Mouse (Mus musculus): ENCODE measurements around the gene Hbq1b.
"Not testable (repeated sequence)": the region's sequence is repeated elsewhere in the genome, so short reads cannot be mapped to it uniquely, and the experiment has no call there.

Hbq1b gene

DNA sequence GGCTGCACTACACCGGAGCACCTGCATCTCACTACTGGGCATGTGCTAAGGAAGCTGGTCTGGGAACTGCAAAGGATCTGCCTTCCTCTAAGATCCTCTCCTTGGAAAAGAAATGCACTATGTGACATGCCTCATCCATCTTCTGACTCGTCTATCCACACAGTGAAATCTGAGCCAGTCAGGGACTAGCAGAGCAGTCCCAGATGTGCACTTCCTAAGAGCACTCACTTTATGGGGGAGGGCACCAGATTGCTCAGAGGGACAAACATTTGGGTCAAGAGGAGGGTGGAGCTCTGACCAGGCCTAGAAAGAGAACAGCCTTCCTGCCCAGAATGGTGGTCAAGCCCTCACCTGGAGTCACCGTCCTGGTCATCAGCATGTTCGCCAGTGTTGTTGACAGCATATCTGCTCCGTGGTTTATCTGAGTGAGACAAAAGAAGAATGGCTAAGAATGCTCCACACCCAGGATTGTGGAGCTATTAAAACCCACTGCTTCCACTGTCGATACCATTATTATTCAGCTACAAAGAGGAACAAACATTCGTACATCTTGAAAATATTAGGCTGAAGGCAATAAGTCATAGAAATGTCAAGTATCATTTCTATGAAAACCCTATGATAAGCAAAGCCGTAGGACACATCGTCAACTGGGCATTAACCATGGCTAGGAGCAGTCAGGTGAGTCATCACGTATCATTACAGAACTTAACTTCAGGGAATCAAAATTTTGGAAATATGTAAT lies 23.9 kb upstream of the Hbq1b start:
- ChIA-PET POLR2A (interaction anchor here in 1 of 4 experiments (0.7 to 1.3 kb wide), 4 partner anchors 9 to 58 kb away, joined by 3 to 4 read pairs (median 3); partner anchors contain the start of gene Snrnp25), CTCF (no interaction called here)

DNA sequence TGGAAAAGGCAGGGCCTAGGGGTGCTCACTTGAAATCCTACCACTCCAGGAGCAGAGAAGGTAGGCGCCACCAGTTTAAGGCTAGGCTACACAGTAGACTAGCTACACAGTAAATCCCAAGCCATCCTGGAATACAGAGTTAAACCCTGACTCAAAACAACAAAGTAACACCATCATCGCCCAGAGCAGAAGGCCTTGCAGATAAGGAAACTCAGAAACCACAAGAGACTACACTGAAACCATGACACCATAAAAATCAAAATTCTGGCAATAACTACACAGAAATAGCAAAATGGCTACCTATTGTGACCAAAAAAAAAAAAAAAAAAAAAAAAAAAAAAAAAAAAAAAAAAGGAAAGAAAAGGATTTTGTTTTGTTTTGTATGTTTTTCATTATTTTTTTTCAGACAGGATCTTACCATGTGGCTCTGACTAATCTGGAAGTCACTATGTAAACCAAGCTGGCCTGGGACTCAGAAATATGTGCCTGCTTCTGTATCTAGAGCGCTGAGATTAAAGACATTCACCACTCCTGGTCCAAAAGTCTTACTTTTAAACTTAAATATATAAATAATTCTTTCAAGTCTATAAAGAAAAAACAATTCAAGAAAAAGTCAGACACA lies 21.5 kb upstream of the Hbq1b start:
- CTCF ChIA-PET, result interaction anchor here in 3 of 4 experiments (0.6 to 0.9 kb wide), 3 partner anchors 23 to 60 kb away, joined by 3 to 15 read pairs (median 3); partner anchors contain the start of gene Snrnp25 (in 1 of the 3)

DNA sequence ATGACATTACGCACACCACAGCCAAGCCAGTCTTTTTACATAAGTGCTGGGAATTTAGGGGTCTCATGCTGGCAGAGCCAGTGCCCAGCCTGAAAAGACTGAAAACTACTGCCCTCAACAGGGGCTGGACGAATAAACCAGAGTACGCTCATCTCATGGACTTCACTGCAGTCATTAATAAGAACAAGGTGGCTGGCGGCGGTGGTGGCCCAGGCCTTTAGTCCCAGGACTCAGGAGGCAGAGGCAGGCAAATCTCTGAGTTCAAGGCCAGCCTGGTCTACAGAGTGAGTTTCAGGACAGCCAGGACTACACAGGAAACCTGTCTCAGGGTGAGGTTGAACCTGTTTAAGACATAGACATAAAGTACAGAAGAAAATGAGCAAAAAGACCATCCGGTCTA lies 20.6 kb upstream of the Hbq1b start:
- CTCF ChIA-PET, result no interaction called here
- POLR2A ChIA-PET, result interaction anchor here in 2 of 4 experiments (1.1 to 3.3 kb wide), 5 partner anchors 10 to 62 kb away, joined by 3 to 9 read pairs (median 5); partner anchors contain the start of gene Snrnp25 (in 2 of the 2)

More for the DNA sequence above, 21.5 kb upstream of the Hbq1b start:
- POLR2A ChIA-PET, result interaction anchor here in 2 of 4 experiments (0.6 to 3.3 kb wide), 5 partner anchors 12 to 359 kb away, joined by 3 to 9 read pairs (median 4); partner anchors contain the start of gene Snrnp25 (in 2 of the 2)

DNA sequence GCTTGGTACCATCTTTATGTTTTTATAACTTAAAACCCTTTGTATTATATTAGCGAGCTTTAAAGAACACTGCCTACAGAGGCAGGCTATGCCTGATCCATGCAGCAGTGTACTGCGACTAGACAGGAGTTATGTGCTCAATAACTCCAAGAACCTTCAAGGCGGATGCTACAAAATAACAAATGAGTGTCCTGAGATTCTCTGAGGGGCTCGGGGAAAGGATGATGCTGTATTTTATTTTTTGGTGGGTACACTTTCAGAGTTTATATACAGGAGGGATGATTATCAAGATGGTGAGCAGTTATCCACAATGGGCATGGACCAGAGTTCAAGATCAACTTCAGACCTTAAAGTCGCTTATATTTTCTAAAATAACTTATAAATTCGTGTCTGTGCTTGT lies 20.0 kb upstream of the Hbq1b start:
- POLR2A ChIA-PET, result interaction anchor here in 2 of 4 experiments (1.1 to 3.3 kb wide), 12 partner anchors 8 to 121 kb away, joined by 3 to 15 read pairs (median 4); partner anchors contain the start of genes Hba-x (in 1 of the 2), Hbq1b (in 1 of the 2) and Snrnp25 (in 1 of the 2)
- CTCF ChIA-PET, result interaction anchor here in 2 of 4 experiments (0.6 to 1.2 kb wide), 3 partner anchors 20 to 54 kb away, joined by 3 to 4 read pairs (median 4); partner anchors contain the start of gene Hbq1b (in 1 of the 2)

DNA sequence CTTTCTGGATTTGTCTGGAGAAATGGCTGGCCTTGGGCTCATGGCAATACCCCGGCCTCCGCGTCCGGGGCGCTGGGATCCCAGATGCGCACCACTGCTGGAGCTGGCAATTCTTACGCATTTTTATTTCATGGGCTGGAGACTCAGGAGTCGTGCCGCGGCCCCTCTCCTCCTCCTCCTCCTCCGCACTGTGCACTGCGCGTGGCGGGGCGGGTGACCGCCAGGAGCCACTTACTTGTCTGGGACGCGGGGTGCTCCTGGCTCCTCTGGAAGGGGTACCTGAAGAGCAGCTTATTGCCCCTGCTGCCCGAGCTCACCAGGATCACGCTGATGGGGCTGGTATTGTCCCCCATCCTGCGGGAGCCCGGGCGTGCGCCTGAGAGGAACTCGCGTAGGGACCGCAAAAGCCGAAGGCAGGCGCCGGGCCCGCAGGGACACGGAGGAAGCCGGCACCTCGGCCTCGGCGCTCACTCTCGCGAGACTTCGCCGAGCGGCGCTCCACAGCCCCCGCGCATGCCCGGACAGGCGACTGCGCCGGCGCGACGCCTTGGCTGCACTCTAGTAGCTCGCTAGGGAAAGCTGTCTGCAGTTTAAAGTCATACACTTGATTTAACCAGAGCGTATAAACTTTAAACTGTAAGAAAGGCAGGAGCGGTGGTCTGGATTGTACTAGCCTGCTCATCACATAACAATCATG lies 19.4 kb upstream of the Hbq1b start, which contains the start of gene Nprl3:
Nprl3 (minus strand) TSS at position 520 of the 697 bp plus-strand sequence.
- POLR2A ChIA-PET, result interaction anchor here in 3 of 4 experiments (0.7 to 3.3 kb wide), 30 partner anchors 8 to 397 kb away, joined by 3 to 15 read pairs (median 3); partner anchors contain the start of genes Hbq1b (in 2 of the 3), Hba-x (in 1 of the 3), Snrnp25 (in 1 of the 3) and Stk10 (in 1 of the 3)
- CTCF ChIA-PET, result interaction anchor here (0.6 to 1.5 kb wide), 7 partner anchors 19 to 73 kb away, joined by 3 to 4 read pairs (median 4); partner anchors contain the start of gene Hbq1b (in 1 of the 4)

DNA sequence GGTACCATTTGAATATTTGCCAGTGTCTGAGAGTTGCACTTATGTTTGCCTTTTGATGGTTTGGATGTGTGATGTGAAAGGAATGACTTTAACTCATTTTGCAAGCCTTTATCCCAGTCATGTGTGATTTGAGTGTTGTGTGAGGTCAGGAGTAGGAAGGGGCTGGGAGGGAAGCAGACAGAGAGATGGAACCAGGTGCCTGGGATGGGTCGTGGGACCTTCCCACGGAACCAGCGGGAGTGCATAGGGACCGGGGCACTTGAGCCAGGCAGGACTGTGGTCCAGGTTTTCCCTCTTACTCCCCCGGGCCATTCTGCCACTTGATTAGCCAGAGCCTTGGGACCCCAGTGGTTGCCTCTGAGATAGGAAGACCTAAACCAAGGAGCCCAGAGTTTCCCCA lies 18.8 kb upstream of the Hbq1b start:
- CTCF ChIA-PET, result interaction anchor here in 3 of 4 experiments (0.5 to 1.5 kb wide), 7 partner anchors 19 to 491 kb away, joined by 3 to 4 read pairs (median 4); partner anchors contain the start of gene Hbq1b (in 1 of the 3)
- POLR2A ChIA-PET, result interaction anchor here in 3 of 4 experiments (0.7 to 3.3 kb wide), 32 partner anchors 8 to 398 kb away, joined by 3 to 15 read pairs (median 3); partner anchors contain the start of genes Hbq1b (in 2 of the 3), Stk10 (in 2 of the 3), Hba-x (in 1 of the 3) and Snrnp25 (in 1 of the 3)

DNA sequence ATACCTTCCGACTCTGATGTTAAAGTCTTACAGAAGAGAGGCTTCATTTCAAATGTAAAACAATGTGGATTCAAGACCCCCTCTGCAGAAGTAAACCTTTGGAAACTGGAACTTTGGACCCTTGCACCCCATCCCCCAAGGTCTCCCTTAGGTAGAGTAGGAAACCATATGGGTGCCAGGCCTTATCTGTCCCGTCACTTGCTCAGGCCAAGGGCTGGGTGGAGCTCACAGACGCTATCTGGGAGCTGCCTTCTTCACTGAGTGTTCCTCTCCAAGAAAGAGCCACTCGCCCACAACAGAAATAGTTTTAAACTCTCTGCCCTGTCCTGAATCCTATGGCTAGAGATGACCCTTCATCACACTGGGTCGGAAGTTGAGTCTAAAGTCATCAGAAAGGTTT lies 17.8 kb upstream of the Hbq1b start:
- ChIA-PET CTCF (interaction anchor here in 3 of 4 experiments (0.8 to 1.2 kb wide), 3 partner anchors 18 to 86 kb away, joined by 3 to 4 read pairs (median 3); partner anchors contain the start of gene Hbq1b (in 1 of the 3)), POLR2A (interaction anchor here in 2 of 4 experiments (0.6 to 3.3 kb wide), 9 partner anchors 8 to 399 kb away, joined by 3 to 15 read pairs (median 6); partner anchors contain the start of genes Hbq1b (in 1 of the 2), Sh3pxd2b (in 1 of the 2) and Stk10 (in 1 of the 2))

DNA sequence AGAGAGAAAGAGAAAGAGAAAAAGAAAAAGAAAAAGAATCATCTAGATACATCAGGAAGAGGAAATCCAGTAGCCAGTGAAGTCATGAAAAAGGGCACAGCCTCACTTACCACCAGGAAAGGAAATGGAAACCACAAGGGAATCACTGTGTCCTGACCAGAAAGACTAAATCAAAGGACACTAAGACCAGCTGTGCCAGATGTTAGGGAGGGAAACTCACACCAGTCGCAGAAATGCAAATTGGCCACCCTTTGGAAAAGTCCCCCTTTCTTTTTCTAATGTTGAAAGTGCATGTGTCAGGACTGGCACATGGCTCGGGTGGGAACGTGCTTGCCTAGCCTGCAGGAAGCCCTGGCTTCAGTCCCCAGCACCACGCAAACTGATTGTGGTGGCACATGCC lies 15.6 kb upstream of the Hbq1b start:
- CTCF ChIA-PET, result interaction anchor here in 1 of 4 experiments (0.6 kb wide), 1 partner anchor 216 kb away, joined by 9 read pairs; no protein-coding TSS in a partner anchor

DNA sequence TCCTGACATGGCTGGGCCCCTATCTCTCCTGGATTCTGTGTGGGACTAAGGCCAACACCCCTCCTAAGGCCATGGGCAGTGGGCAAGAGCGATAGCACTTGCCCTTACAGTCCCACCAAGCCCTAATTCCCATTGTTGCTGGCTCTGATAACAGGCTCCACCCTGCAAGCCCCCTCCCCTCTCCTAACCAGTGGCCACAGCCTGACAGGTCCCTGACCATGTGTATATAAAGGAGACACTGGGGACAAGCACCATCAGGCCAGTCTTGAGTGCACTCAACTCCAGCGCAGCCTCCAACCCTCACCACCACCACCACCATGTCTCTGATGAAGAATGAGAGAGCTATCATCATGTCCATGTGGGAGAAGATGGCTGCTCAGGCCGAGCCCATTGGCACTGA lies 10.4 kb upstream of the Hbq1b start, which contains the start of gene Hba-x:
Hba-x (plus strand) TSS at position 54 of the 400 bp plus-strand sequence.
- CTCF ChIA-PET, result interaction anchor here in 1 of 4 experiments (0.6 to 1.2 kb wide), 3 partner anchors 11 to 94 kb away, joined by 3 to 4 read pairs (median 3); partner anchors contain the start of genes Hbq1a and Hbq1b
- POLR2A ChIA-PET, result interaction anchor here in 2 of 4 experiments (1.0 to 2.0 kb wide), 4 partner anchors 8 to 52 kb away, joined by 3 to 15 read pairs (median 6); partner anchors contain the start of gene Nprl3 (in 2 of the 2)

More for the DNA sequence above, 15.6 kb upstream of the Hbq1b start:
- POLR2A ChIA-PET, result interaction anchor here in 1 of 4 experiments (0.6 kb wide), 1 partner anchor 25 kb away, joined by 4 read pairs; no protein-coding TSS in a partner anchor

DNA sequence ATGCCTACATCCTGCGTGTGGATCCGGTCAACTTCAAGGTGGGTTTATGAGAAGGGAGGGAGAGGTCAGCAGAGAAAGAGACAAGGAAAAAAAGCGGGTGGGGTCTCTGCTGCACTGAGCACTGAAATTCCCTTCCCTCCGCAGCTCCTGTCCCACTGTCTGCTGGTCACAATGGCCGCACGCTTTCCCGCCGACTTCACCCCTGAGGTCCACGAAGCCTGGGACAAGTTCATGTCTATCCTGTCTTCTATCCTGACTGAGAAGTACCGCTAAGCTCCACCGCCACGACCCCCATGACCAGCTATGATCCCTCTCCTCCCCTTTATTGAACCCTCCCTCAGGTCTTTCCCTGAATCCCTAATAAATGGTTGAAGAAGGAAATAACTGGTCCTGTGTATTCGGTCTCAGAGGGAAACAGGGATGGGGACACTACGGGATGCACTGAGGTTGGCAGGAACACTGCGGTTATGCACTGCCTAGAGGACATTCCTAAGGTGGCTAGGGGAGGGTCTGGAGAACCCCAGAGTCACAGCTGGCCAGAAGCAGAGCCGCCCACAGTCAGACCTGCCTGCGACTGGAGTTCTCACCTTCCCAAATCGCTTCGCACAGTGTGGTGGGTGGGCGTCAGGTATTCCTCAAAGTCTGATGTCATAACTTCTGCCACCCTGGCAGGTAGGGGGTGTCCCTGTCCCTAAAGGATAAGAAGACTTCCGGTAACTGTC lies 8.9 kb upstream of the Hbq1b start:
- ChIA-PET POLR2A (interaction anchor here in 3 of 4 experiments (0.6 to 2.0 kb wide), 6 partner anchors 10 to 545 kb away, joined by 3 to 15 read pairs (median 3); partner anchors contain the start of gene Nprl3 (in 2 of the 3)), CTCF (interaction anchor here (0.5 to 1.3 kb wide), 9 partner anchors 9 to 314 kb away, joined by 3 to 4 read pairs (median 3); partner anchors contain the start of genes Hbq1b (in 2 of the 4) and Hbq1a (in 1 of the 4))

DNA sequence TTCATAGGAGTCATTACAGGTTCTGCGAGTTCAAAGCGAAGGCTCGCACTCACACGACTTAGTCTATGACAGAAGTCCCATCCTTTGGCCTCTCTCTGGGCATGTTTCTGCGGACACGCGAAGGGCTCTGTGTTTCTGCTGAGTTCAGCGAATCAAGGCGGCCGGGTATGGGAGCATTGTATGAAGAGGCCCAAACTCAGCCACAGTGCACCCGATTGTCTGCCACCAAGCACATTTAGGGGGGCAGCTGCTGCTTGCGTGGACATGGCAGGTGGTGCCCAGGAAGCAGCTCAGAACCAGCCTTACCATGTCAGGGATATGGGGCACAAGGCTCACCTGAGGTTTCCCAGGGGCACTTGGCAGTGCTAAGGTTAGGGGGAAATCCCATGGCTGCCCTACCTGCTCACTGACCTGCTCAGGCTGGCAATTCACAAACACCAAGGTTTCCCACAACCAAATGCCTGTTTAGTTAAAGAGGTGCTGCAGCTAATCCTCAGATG lies 8.3 kb upstream of the Hbq1b start:
- POLR2A ChIA-PET, result interaction anchor here in 2 of 4 experiments (1.3 to 2.0 kb wide), 2 partner anchors 11 kb away, joined by 3 to 15 read pairs; partner anchors contain the start of gene Nprl3 (in 2 of the 2)
- CTCF ChIA-PET, result interaction anchor here in 1 of 4 experiments (1.1 kb wide), 1 partner anchor 46 kb away, joined by 3 read pairs; no protein-coding TSS in a partner anchor

DNA sequence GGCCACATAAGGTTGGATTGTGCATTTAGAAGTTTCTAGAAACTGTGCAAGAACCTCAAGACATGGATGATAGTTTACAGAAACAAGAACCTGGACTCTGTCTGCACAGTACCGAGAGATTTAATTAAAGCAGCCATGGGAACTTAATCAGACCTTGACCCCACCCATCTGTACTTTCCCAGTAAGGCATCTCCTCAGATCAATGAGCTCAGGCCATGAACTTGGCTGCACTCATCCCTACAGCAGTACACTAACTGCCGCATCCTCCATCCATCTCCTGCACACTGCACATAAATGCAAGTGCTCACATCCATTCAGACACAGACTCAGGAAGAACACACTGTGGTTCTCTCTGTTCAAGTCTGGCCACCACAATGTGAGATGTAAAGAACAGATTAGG lies 6.1 kb upstream of the Hbq1b start:
- CTCF ChIA-PET, result interaction anchor here in 1 of 4 experiments (0.6 kb wide), 1 partner anchor 19 kb away, joined by 3 read pairs; the partner anchor contains the start of gene Hbq1a
- POLR2A ChIA-PET, result no interaction called here

DNA sequence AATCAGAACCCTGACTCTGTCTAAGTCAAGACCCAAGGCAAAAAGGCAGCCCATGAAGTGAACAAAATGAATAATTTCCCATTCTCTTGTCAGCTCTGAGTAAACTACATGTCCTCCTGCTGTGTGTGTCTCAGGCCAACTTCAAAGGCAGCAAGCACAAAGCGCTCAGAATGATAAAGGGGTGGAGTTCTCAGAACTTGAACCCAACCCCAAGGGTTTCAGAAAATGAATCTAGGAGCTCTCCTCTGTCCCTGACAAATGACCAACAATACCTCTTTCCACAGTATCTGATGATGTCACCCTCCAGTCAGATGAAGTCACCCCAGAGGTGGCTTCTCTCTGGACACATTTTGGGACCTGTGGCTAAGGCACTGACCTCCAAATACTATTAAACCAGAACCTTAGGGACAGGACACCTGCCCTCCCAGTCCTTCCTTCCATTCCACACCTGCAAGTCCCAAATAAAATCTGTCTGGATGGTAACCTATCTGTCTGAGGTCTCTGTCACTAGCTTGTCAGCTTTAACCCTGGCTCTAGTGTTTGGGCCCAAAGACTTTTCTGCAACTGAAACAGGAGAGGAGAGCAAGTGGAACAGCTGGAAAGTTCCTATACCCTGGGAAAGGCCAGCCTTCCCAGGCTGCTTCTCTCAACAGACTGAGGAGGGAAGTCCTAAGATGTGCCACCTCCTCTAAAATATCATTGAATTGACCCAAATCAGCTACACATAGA lies 5.2 kb upstream of the Hbq1b start:
- CTCF ChIA-PET, result interaction anchor here in 1 of 4 experiments (0.6 kb wide), 1 partner anchor 490 kb away, joined by 3 read pairs; no protein-coding TSS in a partner anchor
- POLR2A ChIA-PET, result interaction anchor here in 1 of 4 experiments (0.6 kb wide), 1 partner anchor 17 kb away, joined by 4 read pairs; no protein-coding TSS in a partner anchor

DNA sequence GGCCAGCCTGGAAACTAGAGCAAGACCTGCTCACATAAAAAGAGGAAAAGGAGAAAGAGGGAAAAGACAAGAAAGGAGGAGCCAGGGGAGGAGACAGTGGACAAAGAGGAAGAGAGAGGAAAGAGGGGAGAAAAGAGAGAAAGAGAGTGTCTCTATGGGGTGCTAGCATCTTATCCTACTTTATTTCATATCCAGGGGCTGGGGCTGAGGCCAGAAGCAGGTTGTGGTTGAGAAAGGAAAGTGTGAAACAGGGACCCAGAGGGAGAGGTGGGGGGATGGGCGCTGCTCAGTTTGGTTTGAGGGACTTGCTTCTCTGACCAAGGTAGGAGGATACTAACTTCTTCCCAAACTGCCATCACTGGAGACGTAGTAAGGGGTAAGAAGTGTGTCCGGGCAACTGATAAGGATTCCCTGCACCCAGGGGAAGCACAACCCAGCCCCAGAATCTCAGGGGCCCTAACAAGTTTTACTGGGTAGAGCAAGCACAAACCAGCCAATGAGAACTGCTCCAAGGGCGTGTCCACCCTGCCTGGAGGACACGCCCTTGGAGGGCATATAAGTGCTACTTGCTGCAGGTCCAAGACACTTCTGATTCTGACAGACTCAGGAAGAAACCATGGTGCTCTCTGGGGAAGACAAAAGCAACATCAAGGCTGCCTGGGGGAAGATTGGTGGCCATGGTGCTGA lies 3.5 kb upstream of the Hbq1b start, which contains the start of gene Hba-a1:
Hba-a1 (plus strand) TSS at position 421 of the 687 bp plus-strand sequence.
- CTCF ChIA-PET, POLR2A ChIA-PET: not testable (repeated sequence)

DNA sequence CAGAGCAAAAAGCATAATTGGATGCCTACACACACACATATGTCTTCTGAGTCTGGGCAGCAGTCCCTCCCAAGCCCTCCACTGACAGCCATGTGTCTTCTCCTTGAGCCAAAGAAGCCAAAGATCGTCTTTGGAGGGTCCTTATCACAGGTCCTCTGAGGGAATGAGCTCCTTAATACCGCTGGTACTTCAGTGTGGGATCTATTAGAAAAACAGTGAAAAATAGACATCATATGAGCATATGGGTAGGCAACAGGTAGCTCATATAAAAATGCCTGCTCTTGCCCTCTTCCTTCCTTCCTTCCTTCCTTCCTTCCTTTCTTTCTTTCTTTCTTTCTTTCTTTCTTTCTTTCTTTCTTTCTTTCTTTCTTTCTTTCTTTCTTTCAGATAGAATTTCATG lies 2.2 kb upstream of the Hbq1b start:
- CTCF ChIA-PET, result interaction anchor here in 1 of 4 experiments (0.7 kb wide), 2 partner anchors 47 to 102 kb away, joined by 3 to 6 read pairs; no protein-coding TSS in a partner anchor
- POLR2A ChIA-PET, result interaction anchor here in 1 of 4 experiments (0.8 kb wide), 1 partner anchor 22 kb away, joined by 3 read pairs; no protein-coding TSS in a partner anchor
